Mouse (Mus musculus) heart, adult 8-10 months (tissue): ENCODE data around the gene Gm13695. TPM values are rescaled to one million over a fixed set of nuclear protein-coding genes. Genes with fewer than 3 reads are reported as not detected.

ENCODE experiments used
- total RNA-seq, 4 experiments: library from RNA; stranded (reverse); gene quantifications; 2 replicates each; pipeline ENCODE4 v1.2.4; 2022

Gm13695 gene
- total RNA-seq, 4 experiments from 2014 or later: 0.75 TPM; not detected in 3

Other genes with a start within 250 kb of the Gm13695 start
- gene Itgav, start 242.9 kb upstream of the Gm13695 start, total RNA-seq: 10 to 100 TPM; 33.9 to 39.6 (median 36.0) TPM
- gene Fam171b, start 154.7 kb upstream of the Gm13695 start, total RNA-seq: under 1 TPM; 0.40 to 0.94 (median 0.55) TPM
- gene Zswim2, start 26.1 kb upstream of the Gm13695 start, total RNA-seq: not detected
- 1 to 10 TPM in 1 of 4 experiments, under 1 TPM in 3; 0.75 to 1.0 (median 0.76) TPM for gene Gm13698, start 11.6 kb upstream of the Gm13695 start, total RNA-seq
- gene Gm13693, start 5.8 kb upstream of the Gm13695 start, total RNA-seq: 1 to 10 TPM in 1 of 4 experiments, under 1 TPM in 3; 0.75 to 1.0 (median 0.76) TPM
- 1 to 10 TPM in 1 of 4 experiments, under 1 TPM in 3; 0.75 to 1.0 (median 0.76) TPM for gene Gm13696, start 5.8 kb downstream of the Gm13695 start, total RNA-seq
- 1 to 10 TPM in 1 of 4 experiments, under 1 TPM in 3; 0.75 to 1.0 (median 0.76) TPM for gene Gm13694, start 11.6 kb downstream of the Gm13695 start, total RNA-seq
- 1 to 10 TPM in 1 of 4 experiments, under 1 TPM in 3; 0.75 to 1.0 (median 0.76) TPM for gene Gm13697, start 17.4 kb downstream of the Gm13695 start, total RNA-seq
- 1 to 10 TPM in 1 of 4 experiments, under 1 TPM in 3; 0.75 to 1.0 (median 0.76) TPM for gene Gm13691, start 23.2 kb downstream of the Gm13695 start, total RNA-seq